Mouse (Mus musculus): ENCODE measurements at regions not wholly inside any gene's neighbourhood (a gene's known extent, or its start where the extent isn't known, plus 50 kb on each side); places are given as distances from the start of the nearest gene placed in this dataset.

DNA sequence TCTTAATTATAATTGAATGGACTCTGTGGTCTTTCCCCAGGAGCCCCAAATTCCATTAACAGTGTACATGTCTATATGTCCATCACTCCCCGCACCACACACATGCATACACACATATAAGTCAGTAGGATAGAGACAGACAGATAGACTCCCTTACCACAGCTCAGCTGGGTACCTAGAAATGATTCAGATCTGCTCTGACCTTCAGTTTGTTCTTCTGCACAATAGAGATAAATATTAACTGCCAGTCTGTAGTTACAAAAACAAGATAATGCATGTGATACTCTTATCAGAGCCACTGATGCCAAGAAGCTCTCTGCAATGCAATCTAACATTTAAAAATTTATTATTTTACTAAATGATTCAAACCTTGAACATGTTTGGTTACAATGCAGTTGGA is 268.7 kb upstream of the Nmur2 start:
- TF ChIP-seq POLR2A (IDR thresholded peaks at IDR 0.05; ENCODE audit: insufficient read depth, low read depth, low read length) (no peak), CTCF (IDR thresholded peaks at IDR 0.05; ENCODE audit: insufficient read depth, low read depth, low read length) (no peak)

Data from olfactory bulb, adult 2 months (tissue).